Mouse (Mus musculus) gastrocnemius, postnatal 25 days (tissue): ENCODE results near the gene Pfkfb1. TPM values are rescaled to one million over a fixed set of nuclear protein-coding genes. Genes with fewer than 3 reads are reported as not detected.

Experiments
- DNase-seq: peaks from one replicate; pipeline ENCODE4 v3.0.0; 2022
- microRNA-seq, 2 experiments: library from miRNA; unstranded; fragments of <30 nt; microRNA quantifications; one replicate each; pipeline ENCODE4 v1.2.0; 2021; ENCODE audit warnings: borderline replicate concordance in 2 of 2
- total RNA-seq, 2 experiments: library from RNA; stranded (reverse); gene quantifications; 1 replicate in 1 of 2; 2 replicates in 1 of 2; pipeline ENCODE4 v1.2.3; 2021

Pfkfb1 gene
- total RNA-seq, 2 experiments from 2014 or later: 17.0 to 37.5 TPM

GRCm38 (mm10) chrX:150662809-150663208, 74.8 kb downstream of the Pfkfb1 start:
- DNase-seq: no peak

DNA sequence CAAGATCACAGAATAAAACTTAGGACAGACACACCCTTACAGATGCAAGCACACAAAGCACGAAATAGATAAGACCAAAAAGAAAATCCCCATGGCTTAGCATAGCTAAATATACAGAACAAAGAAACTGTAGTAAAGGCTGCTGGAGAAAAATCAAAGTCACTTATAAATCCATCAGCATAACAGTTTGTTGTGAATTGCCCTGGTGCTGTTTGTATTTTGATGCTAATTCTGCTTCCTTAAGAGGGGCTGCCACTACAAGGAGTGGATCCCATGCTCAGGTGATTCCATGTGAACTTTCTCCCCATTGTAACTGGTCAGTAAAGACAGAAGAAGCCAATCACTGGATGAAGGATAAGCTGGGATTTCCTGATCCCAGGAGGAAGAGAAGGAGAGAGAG, 89.5 kb downstream of the Pfkfb1 start:
- DNase-seq: no peak

Small RNAs within 50 kb of the gene (microRNA-seq; reads per million reads assigned to microRNA genes)
- gene Mir3620: 0 reads per million in 2 experiments

Other genes starting within 250 kb of the Pfkfb1 start
- 1 to 10 TPM; 4.6 to 6.3 TPM for gene Tmem29, start 129.1 kb upstream of the Pfkfb1 start, total RNA-seq
- gene Alas2, start 40.9 kb upstream of the Pfkfb1 start, total RNA-seq: 10 to 100 TPM in 1 of 2 experiments, 1 to 10 TPM in 1; 5.6 to 27.5 TPM
- 1 to 10 TPM; 4.1 to 7.5 TPM for gene Apex2, start 1.6 kb downstream of the Pfkfb1 start, total RNA-seq
- gene Tro, start 69.4 kb downstream of the Pfkfb1 start, total RNA-seq: under 1 TPM; 0.36 to 0.59 TPM
- gene Maged2, start 226.1 kb downstream of the Pfkfb1 start, total RNA-seq: 10 to 100 TPM; 24.8 to 36.2 TPM